Mouse (Mus musculus) left cerebral cortex, postnatal 10 days (tissue): ENCODE results near the gene Rab3a. TPM values are rescaled to one million over a fixed set of nuclear protein-coding genes. Genes with fewer than 3 reads are reported as not detected.

Experiments
- DNase-seq, 2 experiments: peaks; one replicate each; pipeline ENCODE4 v3.0.0; 2021 to 2022; ENCODE audit warnings: low spot score in 2 of 2, mixed read lengths in 1 of 2; ENCODE audit errors: extremely low spot score in 1 of 2
- intact Hi-C: fragments of 180-260 bp; cut with DNase I; formaldehyde crosslinking; loops from one replicate; pipeline ENCODE4 v1.15.1; 2025
- total RNA-seq, 2 experiments: library from RNA; stranded (reverse); gene quantifications; 2 replicates each; pipeline ENCODE4 v1.2.3; 2021

The Rab3a gene
- total RNA-seq = 100 to 1,000 TPM; 756 to 791 TPM

DNA sequence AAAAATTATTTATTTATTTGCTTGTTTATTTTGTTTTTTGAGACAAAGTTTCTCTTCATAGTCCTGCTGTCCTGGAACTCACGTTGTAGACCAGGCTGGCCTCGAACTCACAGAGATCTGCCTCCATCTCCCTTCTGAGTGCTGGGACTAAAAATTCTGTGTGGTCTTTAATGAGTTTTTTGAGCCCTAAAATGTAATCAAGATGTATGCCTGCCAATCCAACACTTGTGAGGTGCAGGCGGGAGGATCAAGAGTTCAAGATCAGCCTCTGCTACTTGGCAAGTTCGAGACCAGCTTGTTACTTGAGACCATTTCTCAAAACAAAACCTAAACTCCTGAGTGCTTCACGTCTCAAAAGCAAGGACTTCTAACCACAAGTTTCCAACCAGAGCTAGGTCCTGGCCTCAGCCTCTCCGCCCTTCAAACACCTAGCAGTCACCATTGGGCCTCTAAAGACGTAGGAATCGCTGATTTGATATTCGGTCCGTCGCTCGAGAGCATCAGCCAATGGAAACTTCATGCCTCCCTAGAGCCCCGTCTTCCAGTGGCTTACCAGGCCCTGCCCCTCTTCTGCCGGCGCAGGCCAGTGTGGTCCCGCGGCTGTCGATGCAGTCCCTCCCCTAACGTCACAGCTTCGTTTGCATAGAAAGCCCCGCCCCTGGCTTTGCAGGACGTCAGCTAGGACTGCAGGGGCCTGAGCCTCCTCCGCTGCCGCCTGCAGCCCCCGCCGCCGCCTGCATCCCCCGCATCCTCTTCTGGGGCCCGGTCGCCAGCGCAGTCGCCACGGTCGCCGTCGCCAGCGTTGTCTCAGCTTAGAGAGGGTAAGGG lies at the start of gene Rab3a:
TSS of gene Rab3a (plus strand) at position 637 of the 828 bp plus-strand sequence.
- DNase-seq = peak; percentile 98
- intact Hi-C loops = no loop called here

DNA sequence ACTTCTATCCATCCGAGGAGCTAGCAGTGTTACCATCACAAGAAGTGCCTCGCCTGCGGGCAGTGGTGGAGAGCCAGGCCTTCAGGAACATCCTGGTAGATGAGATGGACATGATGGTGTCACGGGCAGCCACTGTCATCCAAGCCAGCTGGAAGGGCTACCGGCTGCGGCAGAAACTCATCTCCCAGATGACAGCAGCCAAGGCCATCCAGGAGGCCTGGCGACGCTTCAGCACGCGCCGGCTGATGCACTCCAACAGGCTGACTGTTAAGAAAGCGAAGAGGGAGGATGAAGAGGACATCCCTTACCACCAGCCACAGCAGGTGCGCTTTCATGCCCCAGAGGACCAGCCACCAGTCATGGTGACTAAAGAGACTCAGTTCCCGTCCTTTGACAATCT lies 46.2 kb upstream of the Rab3a start:
- DNase-seq = no peak
- intact Hi-C loops = no loop called here

DNA sequence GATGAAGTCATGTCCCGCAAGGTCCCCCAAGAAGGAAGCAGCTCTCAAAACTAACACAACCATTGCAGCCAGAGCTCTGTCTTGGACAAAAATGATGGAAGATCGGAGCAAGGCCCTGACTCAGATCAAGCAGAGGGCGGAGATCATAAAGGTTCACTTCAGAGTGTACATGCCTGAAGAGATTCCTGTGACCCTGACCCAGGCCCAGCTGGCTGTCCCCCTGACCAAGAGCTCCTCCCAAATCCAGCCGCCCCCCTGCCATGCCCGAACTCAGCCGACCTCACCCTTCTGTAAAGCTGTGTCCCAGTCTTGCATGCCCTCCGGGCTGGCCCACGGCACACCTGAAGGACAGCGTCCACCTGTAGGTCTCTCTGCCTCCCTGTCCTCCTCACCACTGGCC lies 44.7 kb upstream of the Rab3a start:
- intact Hi-C loops = no loop called here
- no peak for DNase-seq

DNA sequence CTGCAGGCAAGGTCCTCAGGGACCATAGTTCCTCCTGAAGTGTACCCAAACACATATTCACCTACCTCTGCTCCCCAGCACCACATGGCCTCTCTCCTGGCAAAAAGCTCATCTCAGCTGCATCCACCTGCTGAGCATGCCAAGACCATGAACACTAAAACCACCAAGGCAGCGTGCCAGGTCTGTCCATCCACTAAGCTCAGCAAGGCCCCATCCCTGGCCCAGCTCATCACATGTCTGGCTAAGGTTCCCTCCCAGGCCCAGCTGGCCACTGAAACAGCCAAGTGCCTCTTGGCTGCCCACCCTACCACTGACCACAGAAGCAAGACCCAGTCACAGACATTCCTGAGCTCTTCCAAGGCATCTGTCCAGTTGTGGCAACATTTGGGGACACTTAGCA lies 44.2 kb upstream of the Rab3a start:
- DNase-seq = no peak
- intact Hi-C loops = no loop called here

DNA sequence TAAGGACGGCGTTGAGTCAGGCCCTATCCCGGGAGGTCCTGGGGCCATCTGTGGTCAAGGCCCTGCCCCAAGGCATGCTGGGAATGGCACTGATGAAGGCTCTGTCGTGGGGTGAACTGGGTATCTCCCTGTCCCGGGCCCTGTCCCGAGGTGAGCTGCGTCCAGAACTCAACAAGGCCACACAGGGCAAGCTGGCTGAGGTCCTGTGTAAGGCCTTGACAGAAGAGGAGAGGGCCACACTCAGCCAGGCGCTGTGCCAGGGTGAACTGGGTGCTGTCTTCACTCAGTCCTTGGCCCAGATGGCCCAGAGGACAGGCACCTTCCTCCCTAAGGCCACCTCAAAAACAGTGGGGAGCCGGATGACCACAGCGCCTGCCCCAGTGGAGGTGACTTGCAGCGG lies 43.4 kb upstream of the Rab3a start:
- DNase-seq = no peak
- intact Hi-C loops = no loop called here

DNA sequence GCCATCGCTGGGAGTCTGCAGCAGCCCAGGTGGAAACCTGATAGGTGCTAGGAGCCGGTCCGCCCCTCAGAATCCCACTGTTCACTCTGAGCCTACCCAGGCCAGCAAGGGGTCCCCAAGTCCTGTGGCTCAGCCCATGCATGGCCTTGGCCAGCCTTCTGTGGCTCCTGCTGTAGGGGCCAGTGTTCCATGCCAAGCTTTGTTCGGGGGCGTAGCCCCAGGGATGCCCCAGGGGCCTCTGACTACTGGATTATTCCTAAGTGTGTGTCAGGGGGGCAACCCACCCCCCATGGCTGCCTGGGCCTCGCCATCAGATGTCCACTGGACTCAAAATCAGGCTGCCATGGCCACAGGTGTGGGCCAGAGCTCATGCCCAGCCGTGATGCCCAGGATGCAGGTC lies 40.5 kb upstream of the Rab3a start:
- peak in 1 of 2 experiments; percentile 22 for DNase-seq
- intact Hi-C loops = no loop called here

DNA sequence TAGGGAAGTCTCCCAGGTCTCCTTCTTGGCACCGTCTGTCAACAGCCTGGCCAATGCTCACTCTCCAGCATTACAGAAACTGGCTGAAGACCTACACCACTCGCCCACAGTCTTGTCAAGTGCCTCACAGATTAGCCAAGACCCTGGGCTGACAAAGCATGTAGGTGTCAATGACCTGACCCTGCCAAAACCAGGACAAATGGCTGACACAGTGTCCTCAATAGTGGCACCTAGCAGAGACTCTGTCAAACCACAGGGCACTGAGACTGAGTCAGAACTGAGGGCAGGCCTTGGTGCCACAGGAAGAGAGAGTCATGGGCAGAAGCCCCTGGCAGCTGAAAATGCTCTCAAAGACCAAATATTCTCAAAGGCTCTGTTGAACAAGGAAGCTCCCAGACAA lies 39.4 kb upstream of the Rab3a start:
- intact Hi-C loops = no loop called here
- DNase-seq = peak in 1 of 2 experiments; percentile 14

DNA sequence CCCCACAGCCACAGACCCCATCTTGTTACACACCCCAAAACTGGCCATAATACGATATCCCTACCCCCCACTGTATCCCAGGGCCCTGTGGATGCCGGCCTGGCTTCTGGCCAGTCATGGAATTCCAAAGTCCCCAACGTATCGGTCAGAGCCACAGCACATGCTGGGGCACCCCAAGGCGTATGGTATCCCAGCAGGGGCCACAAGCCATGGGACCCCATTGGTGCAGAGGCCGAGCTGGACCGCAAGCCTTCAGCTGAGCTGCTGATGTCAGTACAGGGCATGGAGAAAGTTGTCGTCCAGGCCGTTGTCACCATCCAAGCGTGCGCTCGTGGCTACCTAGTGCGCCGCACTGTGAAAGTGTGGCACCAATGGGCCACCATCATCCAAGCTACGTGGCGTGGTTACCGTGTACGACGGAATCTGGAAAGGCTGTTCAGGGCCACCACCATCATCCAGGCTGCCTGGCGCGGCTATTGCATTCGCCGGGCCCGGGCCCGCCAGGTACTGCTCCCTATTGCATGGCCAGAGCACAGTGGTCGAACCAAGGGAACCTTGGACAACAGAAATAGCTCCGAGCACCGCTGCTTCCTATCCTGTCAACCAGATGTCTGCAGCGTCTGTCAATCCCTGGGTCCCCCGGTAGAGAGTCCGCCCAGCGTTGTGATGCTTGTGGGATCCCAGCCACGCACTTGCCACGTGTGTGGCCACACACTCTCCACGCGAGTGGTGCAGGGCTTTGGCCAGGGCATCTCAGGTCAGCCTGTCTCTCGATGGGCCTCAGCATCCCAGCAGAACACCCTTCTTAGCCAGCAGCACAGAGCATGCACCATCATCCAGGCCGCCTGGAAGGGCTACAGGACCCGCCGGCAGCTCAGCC lies 37.7 kb upstream of the Rab3a start:
- intact Hi-C loops = no loop called here
- DNase-seq = peak in 1 of 2 experiments; percentile 26

DNA sequence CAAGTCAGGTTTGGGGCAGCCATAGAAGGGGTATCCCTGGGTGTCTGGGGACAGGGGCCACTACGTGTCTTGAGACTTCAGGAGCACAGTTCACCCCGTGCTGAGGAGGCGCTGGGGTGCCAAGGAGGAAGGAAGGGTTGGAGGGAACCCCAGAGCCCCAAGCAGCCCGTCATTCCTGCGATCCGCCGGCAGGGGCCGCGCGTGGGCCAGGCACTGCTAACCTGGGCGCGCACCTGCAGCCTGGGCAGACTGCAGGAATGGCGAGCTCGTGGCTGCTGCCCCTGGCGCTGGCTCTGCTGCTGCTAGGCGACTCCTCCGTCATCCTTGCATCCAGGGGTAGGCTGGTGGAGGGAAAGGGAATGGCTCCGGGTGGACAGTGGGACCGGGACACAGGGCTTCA lies 36.2 kb upstream of the Rab3a start, which contains the start of gene Gm3336:
TSS of gene Gm3336 (plus strand) at position 247 of the 400 bp plus-strand sequence.
- peak in 1 of 2 experiments; percentile 61 for DNase-seq

DNA sequence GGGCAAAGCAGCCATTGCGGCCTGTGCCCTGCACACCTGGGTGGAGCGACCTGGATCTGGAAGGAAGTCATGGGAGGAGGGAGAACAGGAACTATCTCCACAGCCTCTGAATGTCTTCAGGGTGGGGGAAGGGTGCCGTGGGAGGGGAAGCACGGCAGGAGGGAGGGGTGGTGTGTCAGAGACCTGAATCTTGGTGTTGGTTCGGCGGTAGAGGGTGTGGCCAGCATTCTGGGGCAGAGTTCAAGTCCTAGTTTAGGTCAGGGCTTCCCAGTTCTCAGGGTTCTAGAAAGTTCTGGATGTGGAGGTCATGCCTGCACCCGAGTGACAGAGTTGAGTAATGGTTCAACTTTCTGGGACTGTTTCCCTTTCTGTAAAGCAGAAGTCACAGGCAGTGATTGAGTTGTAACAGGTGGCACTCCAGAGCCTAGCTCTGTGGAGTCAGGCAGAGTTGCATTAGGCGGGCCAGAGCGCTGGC lies 34.6 kb upstream of the Rab3a start:
- peak in 1 of 2 experiments; percentile 35 for DNase-seq
- intact Hi-C loops = loop anchor here (2.0 kb wide), 1 partner anchor 33 kb away; no protein-coding TSS in a partner anchor

More for the DNA sequence above, 36.2 kb upstream of the Rab3a start, which contains the start of gene Gm3336:
- intact Hi-C loops = no loop called here

DNA sequence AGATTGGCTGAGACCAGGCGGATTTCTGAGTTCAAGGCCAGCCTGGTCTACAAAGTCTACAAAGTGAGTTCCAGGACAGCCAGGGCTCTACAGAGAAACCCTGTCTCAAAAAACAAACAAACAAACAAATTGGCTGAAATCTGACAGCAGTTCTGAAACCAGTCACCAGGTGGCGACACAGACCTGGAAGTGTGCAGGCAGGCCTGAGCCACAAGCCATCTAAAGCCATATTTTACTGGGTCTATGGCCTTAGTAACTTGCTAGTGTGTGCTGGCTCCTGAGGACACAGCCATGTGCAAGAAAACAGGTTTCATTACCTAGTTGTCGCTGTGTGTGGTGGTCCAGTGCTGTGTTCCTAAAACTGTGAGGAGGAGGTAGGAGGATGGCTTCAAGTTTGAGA lies 33.7 kb upstream of the Rab3a start:
- intact Hi-C loops = loop anchor here (2.0 kb wide), 1 partner anchor 32 kb away; no protein-coding TSS in a partner anchor
- peak; percentile 67 to 73 for DNase-seq

DNA sequence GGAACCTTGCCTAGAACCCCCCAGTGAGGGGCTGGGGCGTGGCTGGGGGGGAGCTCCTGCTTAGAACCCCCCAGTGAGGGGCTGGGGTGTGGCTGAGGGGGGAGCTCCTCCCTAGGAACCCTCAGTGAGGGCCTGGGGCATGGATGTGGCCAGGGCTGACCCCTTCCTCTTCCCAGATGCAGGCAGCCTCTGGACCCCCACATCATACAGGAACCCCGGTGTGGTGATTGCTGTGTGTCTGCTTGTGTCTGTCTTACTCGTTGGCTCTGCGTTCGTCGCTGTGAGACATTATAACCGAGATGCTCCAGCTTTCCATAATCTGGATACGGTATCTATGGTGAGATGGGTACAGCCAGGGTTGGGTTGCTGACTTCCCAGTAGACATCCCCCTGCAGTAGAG lies 32.9 kb upstream of the Rab3a start:
- intact Hi-C loops = loop anchor here (2.0 kb wide), 1 partner anchor 31 kb away; no protein-coding TSS in a partner anchor

DNA sequence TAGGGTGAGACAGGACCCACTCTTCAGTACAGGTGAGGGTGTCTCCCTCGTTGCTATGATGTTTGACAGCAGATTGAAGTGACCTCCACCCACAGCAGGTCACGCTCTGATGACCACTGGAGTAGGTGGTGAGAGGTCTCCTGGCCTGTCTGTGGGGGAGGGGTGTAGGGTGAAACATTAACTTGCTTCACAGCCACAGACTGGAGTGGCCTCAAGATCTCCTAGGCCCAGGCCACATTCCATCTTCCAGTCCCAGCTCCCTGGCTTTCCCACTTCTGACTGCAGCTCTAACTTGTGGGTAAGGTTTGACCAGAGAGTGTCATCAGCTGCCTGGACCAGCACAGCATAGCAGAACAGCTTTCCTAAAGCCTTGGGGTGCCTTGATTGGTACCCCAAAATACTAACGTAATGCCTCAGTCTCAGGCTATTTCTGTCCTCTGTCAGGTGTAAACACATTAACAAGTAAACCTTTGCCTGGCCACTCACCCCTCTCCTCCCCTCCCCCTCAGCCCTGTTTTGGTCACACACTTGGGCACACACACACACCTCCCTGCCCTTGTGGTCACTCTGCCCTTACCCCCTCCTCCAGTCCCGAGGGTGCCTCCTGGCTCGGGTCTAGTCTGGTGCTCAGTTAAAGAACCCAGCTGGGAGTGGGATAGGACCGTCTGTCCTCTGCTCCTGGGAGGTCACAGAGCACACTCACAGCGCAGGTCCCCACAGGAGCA lies 30.8 kb upstream of the Rab3a start, which contains the start of gene Pde4c:
TSS of gene Pde4c (plus strand) at position 235 of the 725 bp plus-strand sequence.
- DNase-seq = peak in 1 of 2 experiments; percentile 19
- intact Hi-C loops = loop anchor here (2.0 kb wide), 1 partner anchor 117 kb away; no protein-coding TSS in a partner anchor

More for the DNA sequence above, 32.9 kb upstream of the Rab3a start:
- DNase-seq = peak in 1 of 2 experiments; percentile 27

DNA sequence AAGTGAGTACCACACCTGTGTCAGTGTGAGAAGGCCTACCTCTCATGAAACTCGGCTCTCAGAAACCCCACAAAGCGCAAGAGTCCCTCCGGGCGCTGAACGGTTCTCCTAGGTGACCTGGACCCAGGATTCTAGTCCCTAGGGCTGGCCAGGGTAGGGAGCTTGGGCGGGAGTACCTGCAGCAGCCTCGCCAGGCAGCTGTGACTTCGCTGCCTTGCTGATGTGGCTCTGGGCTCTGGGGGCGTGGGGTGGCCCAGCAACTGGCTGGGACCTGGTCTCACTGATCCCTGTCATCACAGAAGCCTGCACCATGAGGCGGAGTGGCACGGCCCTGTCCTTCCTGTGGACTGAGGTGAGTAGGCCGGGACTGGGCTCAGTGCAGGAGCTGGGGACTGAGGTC lies 30.3 kb upstream of the Rab3a start:
- intact Hi-C loops = no loop called here
- peak in 1 of 2 experiments; percentile 19 for DNase-seq

DNA sequence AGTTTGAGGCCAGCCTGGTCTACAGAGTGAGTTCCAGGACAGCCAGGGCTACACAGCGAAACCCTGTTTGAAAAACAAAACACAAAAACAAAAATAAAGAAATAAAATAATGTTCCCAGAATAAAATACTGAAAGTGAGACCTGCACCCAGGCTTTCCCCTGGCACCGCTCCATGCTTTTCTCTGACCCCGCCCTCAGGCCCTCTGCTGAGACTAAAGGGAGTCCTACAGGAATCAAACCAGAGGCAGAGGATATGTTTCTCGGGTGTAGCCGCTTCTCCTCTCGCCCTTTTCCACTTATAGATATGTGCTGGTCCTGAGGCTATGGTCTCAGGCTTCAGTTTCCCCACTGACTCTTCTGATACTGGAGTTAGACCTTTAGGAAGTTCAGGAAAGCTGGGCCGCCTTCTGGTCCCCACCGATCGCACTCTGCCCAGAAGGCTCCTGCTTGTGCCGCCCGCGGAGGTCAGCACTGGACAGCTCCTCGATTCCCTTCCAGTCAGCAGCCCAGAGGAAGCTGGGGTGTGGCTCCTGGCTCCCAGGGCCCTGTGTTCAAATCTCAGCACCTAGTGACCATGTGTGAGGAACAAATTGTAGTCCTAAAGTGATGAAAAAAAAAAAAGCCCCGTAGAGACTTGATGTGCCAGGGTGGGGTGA lies 28.6 kb upstream of the Rab3a start:
- peak in 1 of 2 experiments; percentile 49 for DNase-seq
- intact Hi-C loops = no loop called here

DNA sequence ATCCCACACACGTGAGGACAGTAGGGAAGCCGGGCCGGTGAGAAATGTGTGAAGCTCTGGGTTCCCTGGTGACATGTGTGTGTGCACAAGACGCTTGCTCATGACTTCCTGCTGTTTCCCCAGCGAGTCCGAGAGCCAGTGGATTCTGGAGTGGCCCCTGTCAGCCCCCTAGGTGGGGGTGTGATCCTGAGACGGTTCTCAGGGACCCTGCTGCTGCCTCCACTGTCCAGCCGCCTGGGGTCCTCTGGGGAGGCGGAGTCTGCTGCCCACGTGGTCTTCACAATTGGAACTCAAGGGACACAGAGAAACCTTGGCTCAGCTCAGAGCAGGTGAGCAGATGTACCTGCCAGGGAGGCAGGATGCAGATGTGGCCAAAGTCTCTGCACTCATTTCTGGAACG lies 27.8 kb upstream of the Rab3a start:
- intact Hi-C loops = no loop called here
- peak in 1 of 2 experiments; percentile 20 for DNase-seq

DNA sequence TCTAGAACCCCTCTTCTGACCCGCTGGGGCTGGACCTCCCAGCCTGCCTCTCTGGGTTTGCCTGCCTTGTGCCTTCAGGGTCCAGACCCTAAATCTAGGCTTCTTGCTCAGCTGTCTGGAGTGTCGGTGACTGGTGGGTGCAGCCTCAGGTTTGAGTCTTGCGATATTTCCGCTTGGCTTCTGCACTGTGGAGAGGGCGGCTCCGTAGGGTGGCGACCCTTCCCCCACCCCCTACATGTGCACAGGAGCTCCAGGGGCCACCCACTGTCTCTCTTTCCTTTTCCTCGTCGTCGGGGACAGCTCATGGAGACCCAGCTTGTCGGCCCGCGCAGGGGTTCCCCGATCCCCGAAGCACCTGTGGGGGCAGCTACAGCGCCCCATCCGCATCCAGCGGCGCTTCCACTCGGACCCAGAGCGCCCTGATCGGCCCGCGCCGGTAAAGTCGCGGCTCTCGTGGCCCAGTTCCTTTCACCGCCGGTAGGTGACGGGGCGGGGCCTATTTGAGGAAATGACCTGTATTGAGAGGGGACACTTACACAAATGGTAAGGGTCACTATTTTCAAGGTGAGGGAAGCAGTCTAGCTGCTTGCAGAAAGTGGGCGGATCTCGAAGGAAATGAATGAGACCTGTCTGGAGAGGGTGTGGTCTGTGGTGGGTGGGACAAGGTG lies 24.5 kb upstream of the Rab3a start:
- intact Hi-C loops = no loop called here
- peak in 1 of 2 experiments; percentile 30 for DNase-seq
